Mouse (Mus musculus) liver, embryonic 14.5 days (tissue): ENCODE data around the gene Pah.

ENCODE experiments used
- CTCF ChIP-seq: IDR thresholded peaks from 2 replicates; pipeline ENCODE4 v1.5.1; 2016; ENCODE audit warnings: antibody characterized with exemption, low read depth, control low read depth
- EP300 ChIP-seq: IDR thresholded peaks from 2 replicates; pipeline ENCODE4 v1.6.1; 2016; ENCODE audit warnings: antibody characterized with exemption, low read depth

DNA sequence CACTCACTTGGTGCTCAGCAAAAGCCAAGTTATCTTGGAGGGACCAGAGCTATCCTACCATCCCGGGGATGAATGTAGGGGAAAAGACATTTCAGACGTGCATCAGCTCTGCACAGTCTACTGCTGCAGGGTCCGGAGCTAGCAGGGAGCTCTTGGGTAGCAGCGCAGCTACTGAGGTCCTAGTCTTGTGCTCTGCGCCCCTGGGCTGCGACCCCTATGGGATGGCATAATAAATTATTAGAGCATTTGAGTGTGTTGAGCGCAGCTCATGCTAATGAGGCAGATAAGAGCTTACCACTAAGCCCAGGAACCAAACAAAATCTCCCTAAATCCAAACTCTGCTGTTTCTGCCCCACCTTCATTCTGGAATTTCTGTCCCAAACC, 19.9 kb upstream of the Pah start:
- TF ChIP-seq CTCF (no peak), EP300 (no peak)
